Mouse (Mus musculus): ENCODE data around the gene Slc2a10. TPM values are rescaled to one million over a fixed set of nuclear protein-coding genes. Genes with fewer than 3 reads are reported as not detected.
A peak's percentile ranks its signal among the peaks of the same experiment; 100 is the strongest.

The Slc2a10 gene
- polyA plus RNA-seq, 1 experiment from 2014 or later = 2.5 TPM

DNA sequence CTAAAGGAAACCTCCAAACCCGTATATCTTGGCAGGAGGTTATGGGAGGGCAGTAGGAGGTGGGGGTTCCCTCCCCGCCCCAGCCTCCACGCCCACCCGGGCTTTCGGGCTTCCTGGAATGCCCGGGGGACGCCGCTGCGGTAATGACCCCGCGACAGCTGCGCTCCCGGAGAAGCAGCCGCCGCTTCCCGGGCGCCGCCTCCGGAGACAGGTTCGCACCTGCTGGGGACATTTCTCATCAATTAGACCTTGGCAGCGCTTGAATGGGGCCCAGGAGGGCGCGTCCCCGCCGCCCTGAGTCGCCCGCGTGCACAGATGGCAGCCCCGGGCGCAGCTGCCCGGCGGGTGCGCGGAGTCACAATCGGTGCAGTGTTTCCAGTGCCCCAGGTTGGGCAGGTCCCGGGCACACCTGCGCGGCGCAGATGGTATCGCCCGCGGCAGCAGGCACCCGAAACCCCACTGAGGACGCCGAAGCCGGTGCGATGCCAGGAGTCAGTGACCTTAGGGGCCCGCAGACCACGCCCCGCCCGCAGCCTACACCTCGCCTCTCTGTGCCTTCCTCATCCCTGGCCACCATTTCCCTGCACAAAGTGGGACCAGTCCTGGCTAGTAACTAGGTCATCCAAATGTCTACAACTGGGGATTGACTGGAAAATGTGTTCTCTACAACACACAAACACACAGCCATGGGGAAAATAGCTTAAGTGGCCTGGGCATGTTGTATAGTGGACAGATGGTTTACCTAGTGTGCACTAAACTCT lies 59.9 kb downstream of the Slc2a10 start:
- H3K9me3 ChIP-seq (ENCODE audit: control insufficient read depth, low read length) = no peaks in the 10 kb centered on the region
- H3K9ac ChIP-seq (replicated peaks; ENCODE audit: low read depth, low read length) = peak overlapping the region; percentile 52
- no peak overlapping the region for H3K27ac ChIP-seq (ENCODE audit: low read length)
- H3K4me2 ChIP-seq (ENCODE audit: low read length) = peak overlapping the region; percentile 81
- peak; percentile 67 for ATAC-seq
- peak overlapping the region; percentile 45 for H3K4me3 ChIP-seq (replicated peaks; ENCODE audit: low read length)
- H3K27me3 ChIP-seq (replicated peaks; ENCODE audit: control insufficient read depth, insufficient read depth, low read length) = no peaks in the 10 kb centered on the region; the same call in 1 of the 2 replicates
- no peaks in the 10 kb centered on the region for H3K36me3 ChIP-seq (ENCODE audit: control insufficient read depth, insufficient read depth)
- H3K4me1 ChIP-seq (replicated peaks; ENCODE audit: control insufficient read depth, insufficient read depth, low read length) = peaks cover 8% of the 10 kb centered on the region
- under 1% methylated on average over 42 of the region's 52 CpGs for WGBS

DNA sequence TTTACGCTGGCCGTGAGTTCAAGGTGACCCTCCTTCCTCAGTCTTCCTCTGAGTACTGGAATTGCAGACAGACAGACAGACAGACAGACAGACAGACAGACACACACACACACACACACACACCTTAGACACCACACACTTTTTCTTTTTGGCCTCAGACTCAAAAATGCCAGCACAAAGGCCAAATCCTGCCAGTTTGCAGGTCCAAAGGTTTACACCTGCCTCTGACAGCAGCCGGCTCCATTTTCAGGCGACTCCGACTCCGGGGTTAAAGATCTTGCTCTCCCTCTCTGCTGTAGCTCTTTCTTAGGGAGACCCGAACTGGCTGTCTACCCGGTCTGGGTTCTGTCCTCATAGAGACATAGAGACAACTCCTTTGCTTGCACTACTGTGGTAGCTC lies 60.5 kb downstream of the Slc2a10 start:
- Histone ChIP-seq H3K36me3 (ENCODE audit: control insufficient read depth, insufficient read depth) (no peaks in the 10 kb centered on the region), H3K4me3 (replicated peaks; ENCODE audit: low read length) (no peak overlapping the region), H3K9me3 (ENCODE audit: control insufficient read depth, low read length) (no peaks in the 10 kb centered on the region), H3K4me2 (ENCODE audit: low read length) (no peak overlapping the region), H3K4me1 (replicated peaks; ENCODE audit: control insufficient read depth, insufficient read depth, low read length) (peaks cover 8% of the 10 kb centered on the region), H3K27me3 (replicated peaks; ENCODE audit: control insufficient read depth, insufficient read depth, low read length) (no peaks in the 10 kb centered on the region; the same call in 1 of the 2 replicates), H3K9ac (replicated peaks; ENCODE audit: low read depth, low read length) (no peak overlapping the region), H3K27ac (ENCODE audit: low read length) (no peak overlapping the region)
- no peak for ATAC-seq
- 70% methylated on average over 8 of the region's 8 CpGs for WGBS

DNA sequence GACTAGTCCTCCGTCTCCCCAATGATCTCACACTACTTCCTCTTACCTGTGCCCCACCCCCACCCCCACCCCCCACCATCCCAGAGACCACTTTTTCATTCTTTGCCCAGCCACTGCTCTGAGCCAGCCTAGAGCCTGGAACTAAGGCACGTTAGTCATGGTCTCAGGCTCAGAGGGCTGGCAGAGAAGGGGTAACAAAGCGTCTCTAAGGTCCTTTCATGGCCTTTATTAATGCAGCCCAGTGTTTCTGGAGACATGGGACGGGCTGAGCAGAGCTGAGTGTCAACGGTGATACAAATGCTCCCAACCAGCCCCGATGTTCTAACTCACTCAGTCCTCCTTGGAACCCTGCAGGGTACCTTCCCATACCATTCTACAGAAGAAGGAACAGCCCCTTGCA lies 61.0 kb downstream of the Slc2a10 start:
- peaks cover 8% of the 10 kb centered on the region for H3K4me1 ChIP-seq (replicated peaks; ENCODE audit: control insufficient read depth, insufficient read depth, low read length)
- H3K27me3 ChIP-seq (replicated peaks; ENCODE audit: control insufficient read depth, insufficient read depth, low read length) = no peaks in the 10 kb centered on the region; the same call in 1 of the 2 replicates
- no peaks in the 10 kb centered on the region for H3K9me3 ChIP-seq (ENCODE audit: control insufficient read depth, low read length)
- WGBS = 18% methylated on average over 6 of the region's 6 CpGs
- H3K36me3 ChIP-seq (ENCODE audit: control insufficient read depth, insufficient read depth) = no peaks in the 10 kb centered on the region
- H3K4me3 ChIP-seq (replicated peaks; ENCODE audit: low read length) = no peak overlapping the region
- ATAC-seq = no peak
- no peak overlapping the region for H3K4me2 ChIP-seq (ENCODE audit: low read length)
- no peak overlapping the region for H3K9ac ChIP-seq (replicated peaks; ENCODE audit: low read depth, low read length)
- H3K27ac ChIP-seq (ENCODE audit: low read length) = no peak overlapping the region

DNA sequence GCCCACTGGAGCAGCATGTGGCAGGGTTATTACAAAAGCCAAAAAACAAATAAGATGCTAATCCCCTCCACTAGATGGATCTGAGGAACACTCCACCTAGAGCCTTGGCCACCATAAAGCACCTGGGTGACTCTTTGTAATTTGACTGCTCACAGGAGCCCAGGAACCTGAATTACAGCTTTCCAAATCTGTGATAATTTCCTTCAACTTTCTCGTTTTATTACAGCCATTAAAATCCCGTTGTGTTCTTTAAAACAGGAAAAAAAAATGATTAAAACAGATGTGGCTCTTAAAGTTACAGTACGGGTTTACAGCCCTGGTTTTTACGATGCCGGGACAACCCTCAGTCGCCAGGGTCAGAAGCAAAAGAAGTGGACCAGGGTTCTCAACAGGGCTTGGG lies 63.3 kb downstream of the Slc2a10 start:
- no peak overlapping the region for H3K4me3 ChIP-seq (replicated peaks; ENCODE audit: low read length)
- WGBS = 82% methylated on average over 6 of the region's 6 CpGs
- H3K4me1 ChIP-seq (replicated peaks; ENCODE audit: control insufficient read depth, insufficient read depth, low read length) = peaks cover 8% of the 10 kb centered on the region
- H3K36me3 ChIP-seq (ENCODE audit: control insufficient read depth, insufficient read depth) = no peaks in the 10 kb centered on the region
- H3K4me2 ChIP-seq (ENCODE audit: low read length) = no peak overlapping the region
- H3K9me3 ChIP-seq (ENCODE audit: control insufficient read depth, low read length) = no peaks in the 10 kb centered on the region
- H3K9ac ChIP-seq (replicated peaks; ENCODE audit: low read depth, low read length) = no peak overlapping the region
- H3K27me3 ChIP-seq (replicated peaks; ENCODE audit: control insufficient read depth, insufficient read depth, low read length) = no peaks in the 10 kb centered on the region; the same call in 1 of the 2 replicates
- ATAC-seq = no peak
- H3K27ac ChIP-seq (ENCODE audit: low read length) = no peak overlapping the region

DNA sequence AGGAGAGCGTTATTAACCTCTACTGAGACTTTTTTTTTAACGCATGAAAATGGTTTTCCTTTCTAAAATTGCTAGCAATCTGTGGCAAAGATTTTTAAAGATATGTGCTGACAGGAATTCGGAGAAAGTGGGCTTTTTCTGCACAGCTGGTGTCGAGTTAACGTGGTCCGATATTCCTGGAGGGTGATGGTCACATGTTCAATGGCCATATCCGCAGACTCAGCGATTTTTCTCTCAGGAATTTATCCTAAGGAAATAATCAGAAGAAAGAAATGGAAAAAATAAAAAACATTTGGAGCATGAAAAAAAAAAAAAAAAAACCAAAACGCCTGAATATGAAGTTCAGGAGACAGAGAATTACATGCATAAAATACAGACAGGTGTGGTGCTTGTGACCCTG lies 64.2 kb downstream of the Slc2a10 start:
- H3K27ac ChIP-seq (ENCODE audit: low read length) = no peak overlapping the region
- ATAC-seq = no peak
- WGBS = 80% methylated on average over 9 of the region's 9 CpGs

DNA sequence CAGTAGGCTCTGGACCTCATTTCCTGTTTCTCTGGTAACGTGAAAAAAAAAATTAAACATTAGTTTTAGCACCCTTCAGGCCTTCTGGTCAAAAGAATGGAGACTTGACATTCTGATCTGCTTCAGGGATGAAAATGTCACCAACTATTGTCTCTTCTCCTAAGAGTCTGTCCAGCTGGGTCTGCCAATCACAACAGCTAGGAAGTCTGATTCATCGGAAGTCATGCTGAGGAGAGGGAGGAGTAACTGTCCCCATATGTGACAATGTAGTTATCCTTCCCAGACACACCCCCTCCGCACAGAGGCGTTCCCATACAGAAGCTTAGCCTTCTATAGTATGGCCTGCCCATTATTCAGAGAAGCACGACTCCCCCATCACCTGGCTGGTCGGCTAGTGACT lies 65.3 kb downstream of the Slc2a10 start:
- 45% methylated on average over 6 of the region's 6 CpGs for WGBS
- ATAC-seq = no peak
- H3K4me1 ChIP-seq (replicated peaks; ENCODE audit: control insufficient read depth, insufficient read depth, low read length) = no peaks in the 10 kb centered on the region; the same call in 1 of the 2 replicates

More for the DNA sequence above, 64.2 kb downstream of the Slc2a10 start:
- Histone ChIP-seq H3K4me2 (ENCODE audit: low read length) (no peak overlapping the region), H3K4me1 (replicated peaks; ENCODE audit: control insufficient read depth, insufficient read depth, low read length) (peaks cover 8% of the 10 kb centered on the region), H3K27me3 (replicated peaks; ENCODE audit: control insufficient read depth, insufficient read depth, low read length) (no peaks in the 10 kb centered on the region; the same call in 1 of the 2 replicates), H3K36me3 (ENCODE audit: control insufficient read depth, insufficient read depth) (no peaks in the 10 kb centered on the region), H3K9me3 (ENCODE audit: control insufficient read depth, low read length) (no peaks in the 10 kb centered on the region), H3K4me3 (replicated peaks; ENCODE audit: low read length) (no peak overlapping the region), H3K9ac (replicated peaks; ENCODE audit: low read depth, low read length) (no peak overlapping the region)

More for the DNA sequence above, 65.3 kb downstream of the Slc2a10 start:
- Histone ChIP-seq H3K36me3 (ENCODE audit: control insufficient read depth, insufficient read depth) (no peaks in the 10 kb centered on the region), H3K27me3 (replicated peaks; ENCODE audit: control insufficient read depth, insufficient read depth, low read length) (no peaks in the 10 kb centered on the region), H3K27ac (ENCODE audit: low read length) (no peak overlapping the region), H3K9ac (replicated peaks; ENCODE audit: low read depth, low read length) (no peak overlapping the region), H3K4me3 (replicated peaks; ENCODE audit: low read length) (no peak overlapping the region), H3K9me3 (ENCODE audit: control insufficient read depth, low read length) (no peaks in the 10 kb centered on the region), H3K4me2 (ENCODE audit: low read length) (no peak overlapping the region)

Other genes starting within 250 kb of the Slc2a10 start
- gene Slc35c2, start 215.9 kb upstream of the Slc2a10 start, polyA plus RNA-seq (2015; fragmentation: Nextera tagmentation; extraction: Ambion mirVana) = 60.3 and 62.4 TPM in 2 replicates
- gene Elmo2, start 177.3 kb upstream of the Slc2a10 start, polyA plus RNA-seq (2015; fragmentation: Nextera tagmentation; extraction: Ambion mirVana) = 107 and 115 TPM in 2 replicates
- gene Zfp663, start 135.1 kb upstream of the Slc2a10 start, polyA plus RNA-seq (2015; fragmentation: Nextera tagmentation; extraction: Ambion mirVana) = 6.3 and 6.6 TPM in 2 replicates
- 12.3 and 13.4 TPM in 2 replicates for gene Zfp334, start 115.5 kb upstream of the Slc2a10 start, polyA plus RNA-seq (2015; fragmentation: Nextera tagmentation; extraction: Ambion mirVana)
- not detected in 2 replicates for gene Ocstamp, start 103.4 kb upstream of the Slc2a10 start, polyA plus RNA-seq (2015; fragmentation: Nextera tagmentation; extraction: Ambion mirVana)
- 6.5 and 9.7 TPM in 2 replicates for gene Slc13a3, start 30.6 kb upstream of the Slc2a10 start, polyA plus RNA-seq (2015; fragmentation: Nextera tagmentation; extraction: Ambion mirVana)
- 44.7 and 44.8 TPM in 2 replicates for gene Trp53rka, start 10.5 kb upstream of the Slc2a10 start, polyA plus RNA-seq (2015; fragmentation: Nextera tagmentation; extraction: Ambion mirVana)
- 3.5 and 4.6 TPM in 2 replicates for gene Eya2, start 91.2 kb downstream of the Slc2a10 start, polyA plus RNA-seq (2015; fragmentation: Nextera tagmentation; extraction: Ambion mirVana)

Measured in forebrain, embryonic 16.5 days (tissue).